Mouse (Mus musculus): Measurements from ENCODE around the gene Spint3. TPM values are rescaled to one million over a fixed set of nuclear protein-coding genes. Genes with fewer than 3 reads are reported as not detected.

The Spint3 gene
- polyA plus RNA-seq, 1 experiment = not detected

- Histone ChIP-seq H3ac (ENCODE audit: control insufficient read depth, insufficient read length, low read depth) (no peak overlapping the region), H3K79me2 (ENCODE audit: control insufficient read depth, insufficient read depth) (no peaks in the 10 kb centered on the region), H3K4me3 (ENCODE audit: insufficient read depth, poor library complexity, severe bottlenecking) (no peak overlapping the region), H3K36me3 (ENCODE audit: control insufficient read depth, insufficient read depth) (no peaks in the 10 kb centered on the region), H3K79me3 (ENCODE audit: low read depth) (no peaks in the 10 kb centered on the region), H3K27me3 (ENCODE audit: control insufficient read depth, insufficient read depth, insufficient read length) (peaks cover 38% of the 10 kb centered on the region)
- no peak for TF ChIP-seq MYOD1 (IDR thresholded peaks at IDR 0.05; ENCODE audit: control insufficient read depth, insufficient read length, low read depth)
- no peak for TF ChIP-seq FOSL1 (IDR thresholded peaks at IDR 0.05; ENCODE audit: insufficient read depth, low read length, poor library complexity, severe bottlenecking)
Observed at GRCm38 (mm10) chr2:164542132-164542531, 31.1 kb downstream of the Spint3 start.

DNA sequence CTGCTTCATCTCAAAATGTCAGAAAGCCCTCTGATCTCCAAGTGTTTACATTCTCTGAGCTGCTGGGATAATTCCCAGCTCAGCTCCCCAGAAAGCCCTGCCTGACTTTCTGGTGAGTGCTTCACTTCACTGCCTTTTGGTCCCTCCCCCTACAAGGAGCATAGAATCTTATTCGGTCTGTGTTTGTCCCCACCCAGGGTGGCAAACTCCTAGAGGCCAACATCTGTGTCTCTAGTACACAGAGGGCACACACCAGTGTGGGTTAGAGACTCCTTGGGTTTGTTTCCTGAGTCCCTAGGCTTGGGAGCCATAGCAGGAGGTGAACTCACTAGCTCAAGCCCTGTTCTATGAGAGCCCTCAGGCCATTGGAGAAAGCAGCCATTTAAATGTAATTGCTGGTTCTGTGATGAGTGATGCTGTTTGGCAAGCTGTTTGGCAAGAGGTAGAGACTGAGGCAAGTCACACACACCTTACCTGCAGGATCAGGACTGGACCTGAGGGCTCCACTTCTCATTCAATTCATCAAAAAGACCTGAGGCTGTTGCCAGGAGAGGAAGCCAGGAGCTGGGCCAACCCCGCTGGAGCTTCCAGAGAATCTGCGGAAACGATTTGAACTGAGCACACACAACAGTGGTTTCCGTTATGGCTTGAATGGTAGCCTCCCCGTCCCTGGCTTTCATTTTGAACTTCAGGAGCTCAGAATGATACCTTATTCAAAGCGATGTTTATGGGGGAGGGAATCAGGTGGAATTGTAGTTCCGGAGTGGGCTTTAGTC is 32.4 kb downstream of the Spint3 start:
- H3K4me3 ChIP-seq (ENCODE audit: insufficient read depth, poor library complexity, severe bottlenecking) = no peak overlapping the region
- H3K79me2 ChIP-seq (ENCODE audit: control insufficient read depth, insufficient read depth) = no peaks in the 10 kb centered on the region
- H3ac ChIP-seq (ENCODE audit: control insufficient read depth, insufficient read length, low read depth) = no peak overlapping the region
- H3K79me3 ChIP-seq (ENCODE audit: low read depth) = no peaks in the 10 kb centered on the region
- no peaks in the 10 kb centered on the region for H3K36me3 ChIP-seq (ENCODE audit: control insufficient read depth, insufficient read depth)
- TF ChIP-seq CTCF (IDR thresholded peaks at IDR 0.05; ENCODE audit: control insufficient read depth, insufficient read depth, insufficient read length) = no peak
- TF ChIP-seq CEBPB (IDR thresholded peaks at IDR 0.05; ENCODE audit: low read depth) = no peak
- no peak for TF ChIP-seq FOSL1 (IDR thresholded peaks at IDR 0.05; ENCODE audit: insufficient read depth, low read length, poor library complexity, severe bottlenecking)
- no peak for TF ChIP-seq USF1 (IDR thresholded peaks at IDR 0.05; ENCODE audit: low read depth)
- TF ChIP-seq MYOD1 (IDR thresholded peaks at IDR 0.05; ENCODE audit: control insufficient read depth, insufficient read length, low read depth) = no peak
- no peak for TF ChIP-seq MYOG (IDR thresholded peaks at IDR 0.05; ENCODE audit: control insufficient read depth, extremely low read depth, insufficient read length)
- no peak for TF ChIP-seq MAX (IDR thresholded peaks at IDR 0.05)
- peaks cover 42% of the 10 kb centered on the region for H3K27me3 ChIP-seq (ENCODE audit: control insufficient read depth, insufficient read depth, insufficient read length)

DNA sequence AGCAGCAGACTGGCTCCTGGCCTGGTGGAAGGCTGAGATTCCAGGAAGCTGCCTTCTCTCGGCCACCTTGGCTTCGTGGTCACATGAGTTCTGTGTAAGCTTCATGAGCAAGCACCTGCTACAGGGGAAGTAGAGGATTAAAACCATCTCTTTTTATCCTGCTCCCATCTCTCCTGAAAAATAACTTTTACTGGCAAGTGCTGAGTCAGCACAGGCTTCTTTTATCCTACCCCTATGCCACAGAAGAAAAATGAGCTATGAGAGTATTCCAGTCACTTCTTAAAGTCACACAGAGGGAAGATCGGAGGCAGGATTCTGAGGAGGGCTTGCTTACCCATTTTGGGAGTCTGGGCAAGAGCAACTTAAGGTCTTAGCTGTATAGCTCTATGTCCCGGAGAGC is 36.3 kb downstream of the Spint3 start:
- no peaks in the 10 kb centered on the region for H3K79me2 ChIP-seq (ENCODE audit: control insufficient read depth, insufficient read depth)
- no peaks in the 10 kb centered on the region for H3K36me3 ChIP-seq (ENCODE audit: control insufficient read depth, insufficient read depth)
- no peaks in the 10 kb centered on the region for H3K79me3 ChIP-seq (ENCODE audit: low read depth)
- H3K4me3 ChIP-seq (ENCODE audit: insufficient read depth, poor library complexity, severe bottlenecking) = no peak overlapping the region
- H3ac ChIP-seq (ENCODE audit: control insufficient read depth, insufficient read length, low read depth) = no peak overlapping the region
- TF ChIP-seq CTCF (IDR thresholded peaks at IDR 0.05; ENCODE audit: control insufficient read depth, insufficient read depth, insufficient read length) (no peak), CEBPB (IDR thresholded peaks at IDR 0.05; ENCODE audit: low read depth) (no peak)
- peaks cover 31% of the 10 kb centered on the region for H3K27me3 ChIP-seq (ENCODE audit: control insufficient read depth, insufficient read depth, insufficient read length)

GRCm38 (mm10) chr2:164534315-164534714 is 38.9 kb downstream of the Spint3 start:
- Histone ChIP-seq H3K27me3 (ENCODE audit: control insufficient read depth, insufficient read depth, insufficient read length) (peaks cover 19% of the 10 kb centered on the region), H3K4me3 (ENCODE audit: insufficient read depth, poor library complexity, severe bottlenecking) (no peak overlapping the region), H3K36me3 (ENCODE audit: control insufficient read depth, insufficient read depth) (no peaks in the 10 kb centered on the region), H3K79me2 (ENCODE audit: control insufficient read depth, insufficient read depth) (no peaks in the 10 kb centered on the region), H3ac (ENCODE audit: control insufficient read depth, insufficient read length, low read depth) (no peak overlapping the region), H3K79me3 (ENCODE audit: low read depth) (no peaks in the 10 kb centered on the region)
- TF ChIP-seq MAX (IDR thresholded peaks at IDR 0.05) (no peak), MYOD1 (IDR thresholded peaks at IDR 0.05; ENCODE audit: control insufficient read depth, insufficient read length, low read depth) (no peak), CEBPB (IDR thresholded peaks at IDR 0.05; ENCODE audit: low read depth) (no peak), CTCF (IDR thresholded peaks at IDR 0.05; ENCODE audit: control insufficient read depth, insufficient read depth, insufficient read length) (no peak), MYOG (IDR thresholded peaks at IDR 0.05; ENCODE audit: control insufficient read depth, extremely low read depth, insufficient read length) (no peak), FOSL1 (IDR thresholded peaks at IDR 0.05; ENCODE audit: insufficient read depth, low read length, poor library complexity, severe bottlenecking) (no peak), USF1 (IDR thresholded peaks at IDR 0.05; ENCODE audit: low read depth) (no peak)

- Histone ChIP-seq H3ac (ENCODE audit: control insufficient read depth, insufficient read length, low read depth) (no peak overlapping the region), H3K36me3 (ENCODE audit: control insufficient read depth, insufficient read depth) (no peaks in the 10 kb centered on the region), H3K79me3 (ENCODE audit: low read depth) (no peaks in the 10 kb centered on the region), H3K79me2 (ENCODE audit: control insufficient read depth, insufficient read depth) (no peaks in the 10 kb centered on the region), H3K4me3 (ENCODE audit: insufficient read depth, poor library complexity, severe bottlenecking) (no peak overlapping the region), H3K27me3 (ENCODE audit: control insufficient read depth, insufficient read depth, insufficient read length) (peaks cover 4% of the 10 kb centered on the region)
- TF ChIP-seq CTCF (IDR thresholded peaks at IDR 0.05; ENCODE audit: control insufficient read depth, insufficient read depth, insufficient read length) (peak; percentile 21), MAX (IDR thresholded peaks at IDR 0.05) (peak; percentile 20), CEBPB (IDR thresholded peaks at IDR 0.05; ENCODE audit: low read depth) (no peak), FOSL1 (IDR thresholded peaks at IDR 0.05; ENCODE audit: insufficient read depth, low read length, poor library complexity, severe bottlenecking) (no peak)
Observed at GRCm38 (mm10) chr2:164531169-164531568, 42.1 kb downstream of the Spint3 start.

- Histone ChIP-seq H3K4me3 (ENCODE audit: insufficient read depth, poor library complexity, severe bottlenecking) (no peak overlapping the region), H3K36me3 (ENCODE audit: control insufficient read depth, insufficient read depth) (no peaks in the 10 kb centered on the region), H3K27me3 (ENCODE audit: control insufficient read depth, insufficient read depth, insufficient read length) (no peaks in the 10 kb centered on the region), H3K79me3 (ENCODE audit: low read depth) (no peaks in the 10 kb centered on the region), H3ac (ENCODE audit: control insufficient read depth, insufficient read length, low read depth) (no peak overlapping the region), H3K79me2 (ENCODE audit: control insufficient read depth, insufficient read depth) (no peaks in the 10 kb centered on the region)
- TF ChIP-seq CTCF (IDR thresholded peaks at IDR 0.05; ENCODE audit: control insufficient read depth, insufficient read depth, insufficient read length) (no peak), FOSL1 (IDR thresholded peaks at IDR 0.05; ENCODE audit: insufficient read depth, low read length, poor library complexity, severe bottlenecking) (no peak), MYOD1 (IDR thresholded peaks at IDR 0.05; ENCODE audit: control insufficient read depth, insufficient read length, low read depth) (no peak), MYOG (IDR thresholded peaks at IDR 0.05; ENCODE audit: control insufficient read depth, extremely low read depth, insufficient read length) (no peak), MAX (IDR thresholded peaks at IDR 0.05) (no peak), CEBPB (IDR thresholded peaks at IDR 0.05; ENCODE audit: low read depth) (no peak), USF1 (IDR thresholded peaks at IDR 0.05; ENCODE audit: low read depth) (no peak)
Observed at GRCm38 (mm10) chr2:164528557-164528956, 44.7 kb downstream of the Spint3 start.
